Mouse (Mus musculus) MEL (cell line): ENCODE measurements around the gene Stx1a. TPM values are rescaled to one million over a fixed set of nuclear protein-coding genes. Genes with fewer than 3 reads are reported as not detected.

Experiments
- DNase-seq: peaks from one replicate; pipeline ENCODE4 v3.0.0; 2011; ENCODE audit warnings: low read depth, low spot score
- H3K27ac ChIP-seq: 2 replicates; pipeline ENCODE4 v1.5.1; 2012; ENCODE audit warnings: low read depth, mild to moderate bottlenecking, control low read depth, low read length, moderate library complexity; ENCODE audit not compliant: control insufficient read depth
- H3K27me3 ChIP-seq, 2 experiments: fragments of 150-350 bp in 1 of 2; sonication (generic) in 1 of 2; 2 replicates each; pipeline ENCODE4 v1.6.1; 2012; ENCODE audit warnings: low read length in 2 of 2, mild to moderate bottlenecking in 2 of 2, improper control_type of control experiment in 1 of 2, moderate library complexity in 1 of 2; ENCODE audit not compliant: insufficient read depth in 2 of 2, control insufficient read depth in 1 of 2
- H3K36me3 ChIP-seq, 2 experiments: 2 replicates each; pipeline ENCODE4 v1.6.1; 2012 to 2014; ENCODE audit warnings: low read length in 2 of 2, improper control_type of control experiment in 1 of 2, inconsistent platforms in 1 of 2, mild to moderate bottlenecking in 1 of 2; ENCODE audit not compliant: insufficient read depth in 2 of 2, control insufficient read depth in 1 of 2
- H3K4me1 ChIP-seq, 2 experiments: fragments of 150-350 bp in 1 of 2; sonication (generic) in 1 of 2; 2 replicates each; pipeline ENCODE4 v1.6.1; 2012; ENCODE audit warnings: low read length in 2 of 2, improper control_type of control experiment in 1 of 2, mild to moderate bottlenecking in 1 of 2; ENCODE audit not compliant: insufficient read depth in 2 of 2, control insufficient read depth in 1 of 2
- H3K4me3 ChIP-seq, 2 experiments: fragments of 150-350 bp in 1 of 2; sonication (generic) in 1 of 2; 2 replicates each; pipeline ENCODE4 v1.5.1; 2012; ENCODE audit warnings: low read depth in 2 of 2, low read length in 2 of 2, mild to moderate bottlenecking in 2 of 2, moderate library complexity in 2 of 2, control low read depth in 1 of 2, improper control_type of control experiment in 1 of 2; ENCODE audit not compliant: control insufficient read depth in 1 of 2, insufficient read depth in 1 of 2
- H3K79me2 ChIP-seq: 2 replicates; pipeline ENCODE4 v1.6.1; 2012; ENCODE audit warnings: mild to moderate bottlenecking, low read length, moderate library complexity; ENCODE audit not compliant: control insufficient read depth, poor library complexity, insufficient read depth
- H3K9ac ChIP-seq: 2 replicates; pipeline ENCODE4 v1.6.1; 2012; ENCODE audit warnings: low read depth, mild to moderate bottlenecking, control low read depth, low read length, moderate library complexity; ENCODE audit not compliant: control insufficient read depth, poor library complexity, severe bottlenecking
- H3K9me3 ChIP-seq: fragments of 150-350 bp; sonication (generic); replicated peaks from 2 replicates; pipeline ENCODE4 v1.6.1; 2012; ENCODE audit warnings: mild to moderate bottlenecking, low read length, improper control_type of control experiment, moderate library complexity; ENCODE audit not compliant: insufficient read depth
- BHLHE40 ChIP-seq: IDR thresholded peaks from 2 replicates; pipeline ENCODE4 v1.6.1; 2012; ENCODE audit warnings: low read depth, mild to moderate bottlenecking, inconsistent platforms, low read length, improper control_type of control experiment, borderline replicate concordance
- CHD1 ChIP-seq: IDR thresholded peaks from 2 replicates; pipeline ENCODE4 v1.6.1; 2012; ENCODE audit warnings: low read depth, mild to moderate bottlenecking, inconsistent platforms, low read length, improper control_type of control experiment
- CHD2 ChIP-seq: IDR thresholded peaks from 2 replicates; pipeline ENCODE4 v1.6.1; 2011; ENCODE audit warnings: low read length, improper control_type of control experiment
- CTCF ChIP-seq, 3 experiments: IDR thresholded peaks in 2 of 3; conservative IDR thresholded peaks in 1 of 3; 2 replicates each; pipeline ENCODE4 v1.5.1; 2011 to 2012; ENCODE audit warnings: low read length in 3 of 3, low read depth in 2 of 3, mild to moderate bottlenecking in 2 of 3, improper control_type of control experiment in 1 of 3, inconsistent platforms in 1 of 3, mixed read lengths in 1 of 3, moderate library complexity in 1 of 3; ENCODE audit not compliant: control insufficient read depth in 1 of 3, insufficient read depth in 1 of 3, poor library complexity in 1 of 3, severe bottlenecking in 1 of 3
- ETS1 ChIP-seq: IDR thresholded peaks from 2 replicates; pipeline ENCODE4 v1.6.1; 2012; ENCODE audit warnings: low read depth, mild to moderate bottlenecking, inconsistent platforms, low read length, improper control_type of control experiment, moderate library complexity
- GATA1 ChIP-seq: IDR thresholded peaks from 2 replicates; pipeline ENCODE4 v1.6.1; 2011; ENCODE audit warnings: low read depth, low read length, improper control_type of control experiment
- MEF2A ChIP-seq: IDR thresholded peaks from 2 replicates; pipeline ENCODE4 v1.6.1; 2014; ENCODE audit warnings: low read depth, mild to moderate bottlenecking, inconsistent platforms, low read length, improper control_type of control experiment; ENCODE audit not compliant: poor library complexity, insufficient replicate concordance, severe bottlenecking; ENCODE audit errors: extremely low read depth
- MXI1 ChIP-seq: IDR thresholded peaks from 2 replicates; pipeline ENCODE4 v1.6.1; 2011; ENCODE audit warnings: mild to moderate bottlenecking, low read depth, low read length, improper control_type of control experiment
- MYB ChIP-seq: IDR thresholded peaks from 2 replicates; pipeline ENCODE4 v1.6.1; 2011; ENCODE audit warnings: mild to moderate bottlenecking, low read depth, low read length, improper control_type of control experiment
- NELFE ChIP-seq: IDR thresholded peaks from 2 replicates; pipeline ENCODE4 v1.6.1; 2011; ENCODE audit warnings: low read depth, low read length, improper control_type of control experiment
- POLR2AphosphoS2 ChIP-seq: IDR thresholded peaks from 2 replicates; pipeline ENCODE4 v1.6.1; 2011; ENCODE audit warnings: low read length, improper control_type of control experiment
- POLR2AphosphoS5 ChIP-seq: IDR thresholded peaks from 2 replicates; pipeline ENCODE4 v1.6.1; 2012; ENCODE audit warnings: low read depth, borderline replicate concordance, mild to moderate bottlenecking, inconsistent platforms, low read length, moderate library complexity, mixed read lengths
- RAD21 ChIP-seq: IDR thresholded peaks from 2 replicates; pipeline ENCODE4 v1.6.1; 2011; ENCODE audit warnings: mild to moderate bottlenecking, low read depth, low read length, improper control_type of control experiment
- SMC3 ChIP-seq: IDR thresholded peaks from 2 replicates; pipeline ENCODE4 v1.6.1; 2011; ENCODE audit warnings: low read depth, low read length, improper control_type of control experiment
- TBP ChIP-seq: IDR thresholded peaks from 2 replicates; pipeline ENCODE4 v1.8.0; 2011; ENCODE audit warnings: low read depth, low read length, improper control_type of control experiment
- UBTF ChIP-seq: IDR thresholded peaks from 2 replicates; pipeline ENCODE4 v1.6.1; 2012; ENCODE audit warnings: low read depth, mild to moderate bottlenecking, inconsistent platforms, low read length, improper control_type of control experiment, moderate library complexity, borderline replicate concordance; ENCODE audit not compliant: insufficient read depth
- USF1 ChIP-seq: IDR thresholded peaks from 2 replicates; pipeline ENCODE4 v1.6.1; 2014; ENCODE audit warnings: low read depth, mild to moderate bottlenecking, inconsistent platforms, low read length, improper control_type of control experiment, moderate library complexity
- USF2 ChIP-seq, 2 experiments: IDR thresholded peaks; 2 replicates each; pipeline ENCODE4 v1.6.1; 2011 to 2012; ENCODE audit warnings: improper control_type of control experiment in 2 of 2, low read length in 2 of 2, borderline replicate concordance in 1 of 2, inconsistent platforms in 1 of 2, low read depth in 1 of 2, mild to moderate bottlenecking in 1 of 2; ENCODE audit not compliant: insufficient read depth in 1 of 2
- ZMIZ1 ChIP-seq: IDR thresholded peaks from 2 replicates; pipeline ENCODE4 v1.6.1; 2012; ENCODE audit warnings: low read depth, mild to moderate bottlenecking, inconsistent platforms, low read length, improper control_type of control experiment, moderate library complexity
- polyA plus RNA-seq, 2 experiments: library from polyadenylated mRNA; stranded (reverse) in 1 of 2; unstranded in 1 of 2; fragments of >175 nt in 1 of 2; fragments of >200 nt in 1 of 2; gene quantifications; 2 replicates each; pipeline versions ENCODE4 v1.2.1 to v1.2.4; 2012; ENCODE audit warnings: low replicate concordance in 2 of 2, low read depth in 1 of 2; ENCODE audit not compliant: insufficient read length in 2 of 2, insufficient read depth in 1 of 2, missing spikeins in 1 of 2
- total RNA-seq: library from RNA; depleted of rRNA; stranded (reverse); fragments of 300-350 nt; gene quantifications from 2 replicates; pipeline ENCODE4 v1.2.3, GENCODE M21; 2012

The Stx1a gene
- total and polyA plus RNA-seq, 3 experiments: 3.3 to 6.0 TPM; not detected in 1

- Histone ChIP-seq H3K27ac (no peak overlapping the region), H3K36me3 (no peaks in the 10 kb centered on the region), H3K27me3 (no peaks in the 10 kb centered on the region), H3K9me3 (no peaks in the 10 kb centered on the region), H3K9ac (no peak overlapping the region), H3K4me3 (no peak overlapping the region), H3K4me1 (peaks cover 0 to 3% of the 10 kb centered on the region in 2 experiments; a peak in 2 of 4 replicates), H3K79me2 (no peaks in the 10 kb centered on the region; the same call in 1 of the 2 replicates)
- DNase-seq: no peak
- TF ChIP-seq MYB: no peak
- no peak for TF ChIP-seq MXI1
- TF ChIP-seq CHD1: no peak
- TF ChIP-seq ZMIZ1: no peak
- no peak for TF ChIP-seq POLR2AphosphoS2
- no peak for TF ChIP-seq UBTF
- TF ChIP-seq MEF2A: no peak
- no peak for TF ChIP-seq GATA1
- no peak for TF ChIP-seq NELFE
- no peak for TF ChIP-seq CHD2
- no peak for TF ChIP-seq TBP
- no peak for TF ChIP-seq ETS1
- TF ChIP-seq POLR2AphosphoS5: no peak
- no peak for TF ChIP-seq BHLHE40
- TF ChIP-seq USF1: no peak
Observed at GRCm38 (mm10) chr5:135073349-135074150, 50.3 kb downstream of the Stx1a start.

GRCm38 (mm10) chr5:135075655-135076054, 52.4 kb downstream of the Stx1a start:
- H3K79me2 ChIP-seq: no peaks in the 10 kb centered on the region; the same call in 1 of the 2 replicates
- H3K36me3 ChIP-seq: no peaks in the 10 kb centered on the region
- peaks cover 0 to 2% of the 10 kb centered on the region in 2 experiments; a peak in 2 of 4 replicates for H3K27me3 ChIP-seq
- H3K4me1 ChIP-seq: peaks cover 0 to 3% of the 10 kb centered on the region in 2 experiments; a peak in 1 of 4 replicates
- DNase-seq: no peak
- H3K4me3 ChIP-seq: no peak overlapping the region
- no peak overlapping the region for H3K27ac ChIP-seq
- no peaks in the 10 kb centered on the region for H3K9me3 ChIP-seq
- TF ChIP-seq CTCF (IDR thresholded peaks at IDR 0.05 in 2 of 3, conservative IDR thresholded peaks at IDR 0.05 in 1 of 3; ENCODE audit: control insufficient read depth in 1 of 3, insufficient read depth in 1 of 3, low read depth in 2 of 3, low read length in 3 of 3, poor library complexity in 1 of 3, severe bottlenecking in 1 of 3) (peak in 1 of 3 experiments; percentile 40; a peak in 2 of 6 replicates), TBP (no peak), RAD21 (peak; percentile 21), USF2 (IDR thresholded peaks at IDR 0.05; ENCODE audit: borderline replicate concordance in 1 of 2, insufficient read depth in 1 of 2, low read depth in 1 of 2, low read length in 2 of 2) (no peak), SMC3 (peak; percentile 55)
- H3K9ac ChIP-seq: no peak overlapping the region
